Mouse (Mus musculus) midbrain, embryonic 14.5 days (tissue): ENCODE data around the gene Tmem117. TPM values are rescaled to one million over a fixed set of nuclear protein-coding genes. Genes with fewer than 3 reads are reported as not detected.

ENCODE experiments used
- ATAC-seq: fragments of 200-750 bp; cut with Nextera tagmentation; 2 replicates; pipeline ENCODE4 v1.8.0; 2017; ENCODE audit warnings: moderate number of reproducible peaks, moderate library complexity; ENCODE audit not compliant: low FRiP score, low TSS enrichment
- DNase-seq: peaks from one replicate; pipeline ENCODE4 v3.0.0-alpha.2; 2015
- H3K27ac ChIP-seq: fragments of 300-500 bp; sonication (generic); replicated peaks from 2 replicates; pipeline ENCODE4 v1.5.1; 2014; ENCODE audit warnings: mild to moderate bottlenecking, low read depth, low read length, moderate library complexity
- H3K27me3 ChIP-seq: fragments of 300-500 bp; sonication (generic); 2 replicates; pipeline ENCODE4 v1.6.1; 2014; ENCODE audit warnings: low read length, control low read depth, mixed read lengths; ENCODE audit not compliant: control insufficient read depth, insufficient read depth
- H3K36me3 ChIP-seq: fragments of 300-500 bp; sonication (generic); 2 replicates; pipeline ENCODE4 v1.6.1; 2014; ENCODE audit warnings: low read length, control low read depth; ENCODE audit not compliant: control insufficient read depth, insufficient read depth
- H3K4me1 ChIP-seq: fragments of 300-500 bp; sonication (generic); 2 replicates; pipeline ENCODE4 v1.6.1; 2014; ENCODE audit warnings: mild to moderate bottlenecking, antibody characterized with exemption, low read length, control low read depth; ENCODE audit not compliant: control insufficient read depth, insufficient read depth
- H3K4me2 ChIP-seq: fragments of 300-500 bp; sonication (generic); 2 replicates; pipeline ENCODE4 v1.6.1; 2014; ENCODE audit warnings: mild to moderate bottlenecking, low read length, moderate library complexity
- H3K4me3 ChIP-seq: fragments of 300-500 bp; sonication (generic); replicated peaks from 2 replicates; pipeline ENCODE4 v1.5.1; 2014; ENCODE audit warnings: low read depth, low read length
- H3K9ac ChIP-seq: fragments of 300-500 bp; sonication (generic); replicated peaks from 2 replicates; pipeline ENCODE4 v1.6.1; 2014; ENCODE audit warnings: mild to moderate bottlenecking, low read length, moderate library complexity
- H3K9me3 ChIP-seq: fragments of 300-500 bp; sonication (generic); 2 replicates; pipeline ENCODE4 v1.6.1; 2016; ENCODE audit warnings: low read length, control low read depth, mixed read lengths; ENCODE audit not compliant: control insufficient read depth
- WGBS: fragments of 180-500 bp; shearing (Covaris S2); extraction: QIAGEN DNeasy Blood & Tissue Kit; methylation state at CpG from one replicate; pipeline ENCODE4 v1.1.7; 2014; 5-methylcytosine and 5-hydroxymethylcytosine counted together
- polyA plus RNA-seq: library from polyadenylated mRNA; unstranded; fragments of >200 nt; fragmentation: Nextera tagmentation; extraction: Ambion mirVana; gene quantifications from 2 replicates; pipeline ENCODE4 v1.2.1, GENCODE M21; 2014

Tmem117 gene
- polyA plus RNA-seq, 1 experiment from 2014 or later = 10.5 TPM

- H3K27ac ChIP-seq = no peak overlapping the region
- H3K9me3 ChIP-seq = no peaks in the 10 kb centered on the region
- H3K36me3 ChIP-seq = no peaks in the 10 kb centered on the region
- H3K4me1 ChIP-seq = no peaks in the 10 kb centered on the region
- no peak overlapping the region for H3K4me2 ChIP-seq
- no peak overlapping the region for H3K4me3 ChIP-seq
- ATAC-seq = no peak
- H3K27me3 ChIP-seq = no peaks in the 10 kb centered on the region
- no peak overlapping the region for H3K9ac ChIP-seq
- 50% methylated on average over 8 of the region's 8 CpGs for WGBS
- peak; percentile 23 for DNase-seq
Measured at GRCm38 (mm10) chr15:95055081-95055650, 426.1 kb downstream of the Tmem117 start.

GRCm38 (mm10) chr15:95068023-95068422 lies 439.0 kb downstream of the Tmem117 start:
- no peaks in the 10 kb centered on the region for H3K27me3 ChIP-seq
- no peak overlapping the region for H3K4me3 ChIP-seq
- 97% methylated on average over 1 of the region's 1 CpGs for WGBS
- H3K9ac ChIP-seq = no peak overlapping the region
- no peaks in the 10 kb centered on the region for H3K9me3 ChIP-seq
- DNase-seq (no peak), ATAC-seq (no peak)
- H3K4me1 ChIP-seq = no peaks in the 10 kb centered on the region
- H3K4me2 ChIP-seq = no peak overlapping the region
- H3K36me3 ChIP-seq = no peaks in the 10 kb centered on the region
- H3K27ac ChIP-seq = no peak overlapping the region

- Histone ChIP-seq H3K9me3 (no peaks in the 10 kb centered on the region), H3K27ac (no peak overlapping the region), H3K4me1 (no peaks in the 10 kb centered on the region), H3K27me3 (no peaks in the 10 kb centered on the region), H3K4me2 (no peak overlapping the region), H3K4me3 (no peak overlapping the region), H3K9ac (no peak overlapping the region), H3K36me3 (no peaks in the 10 kb centered on the region)
- ATAC-seq (no peak), DNase-seq (peak; percentile 21)
- WGBS = 72% methylated on average over 1 of the region's 1 CpGs
Measured at GRCm38 (mm10) chr15:95068799-95069198, 439.8 kb downstream of the Tmem117 start.

- Histone ChIP-seq H3K27me3 (no peaks in the 10 kb centered on the region), H3K4me2 (no peak overlapping the region), H3K36me3 (no peaks in the 10 kb centered on the region), H3K9ac (no peak overlapping the region), H3K4me1 (no peaks in the 10 kb centered on the region), H3K4me3 (no peak overlapping the region), H3K27ac (no peak overlapping the region), H3K9me3 (no peaks in the 10 kb centered on the region)
- ATAC-seq (no peak), DNase-seq (no peak)
- 93% methylated on average over 7 of the region's 7 CpGs for WGBS
Measured at GRCm38 (mm10) chr15:95070881-95071280, 441.8 kb downstream of the Tmem117 start.

GRCm38 (mm10) chr15:95075356-95075755 lies 446.3 kb downstream of the Tmem117 start:
- H3K4me2 ChIP-seq = no peak overlapping the region
- ATAC-seq (no peak), DNase-seq (peak; percentile 47)
- H3K4me3 ChIP-seq = no peak overlapping the region
- H3K36me3 ChIP-seq = no peaks in the 10 kb centered on the region
- no peaks in the 10 kb centered on the region; the same call in 1 of the 2 replicates for H3K4me1 ChIP-seq
- H3K9ac ChIP-seq = no peak overlapping the region
- H3K27ac ChIP-seq = peak overlapping the region; percentile 53; the same call in 1 of the 2 replicates
- no peaks in the 10 kb centered on the region for H3K9me3 ChIP-seq
- H3K27me3 ChIP-seq = no peaks in the 10 kb centered on the region
- 63% methylated on average over 12 of the region's 12 CpGs for WGBS

GRCm38 (mm10) chr15:95081654-95082053 lies 452.6 kb downstream of the Tmem117 start:
- H3K4me2 ChIP-seq = peak overlapping the region; percentile 5; the same call in 1 of the 2 replicates
- 48% methylated on average over 11 of the region's 11 CpGs for WGBS
- H3K27me3 ChIP-seq = no peaks in the 10 kb centered on the region
- H3K4me1 ChIP-seq = peaks cover 4% of the 10 kb centered on the region; the same call in 1 of the 2 replicates
- ATAC-seq (peak; percentile 76; the same call in 1 of the 2 replicates), DNase-seq (peak; percentile 73)
- H3K27ac ChIP-seq = peak overlapping the region; percentile 50
- H3K4me3 ChIP-seq = no peak overlapping the region
- no peak overlapping the region for H3K9ac ChIP-seq
- no peaks in the 10 kb centered on the region for H3K36me3 ChIP-seq
- no peaks in the 10 kb centered on the region for H3K9me3 ChIP-seq

GRCm38 (mm10) chr15:95085962-95086361 lies 456.9 kb downstream of the Tmem117 start:
- Histone ChIP-seq H3K36me3 (no peaks in the 10 kb centered on the region), H3K4me1 (0 out of 2 replicates have a peak, but pooled peaks cover 4% of the 10 kb centered on the region), H3K9me3 (no peaks in the 10 kb centered on the region), H3K9ac (no peak overlapping the region), H3K27ac (no peak overlapping the region), H3K4me3 (no peak overlapping the region), H3K27me3 (no peaks in the 10 kb centered on the region), H3K4me2 (no peak overlapping the region)
- WGBS = 85% methylated on average over 7 of the region's 7 CpGs
- ATAC-seq (no peak), DNase-seq (no peak)

GRCm38 (mm10) chr15:95100133-95100532 lies 471.1 kb downstream of the Tmem117 start:
- no peaks in the 10 kb centered on the region for H3K9me3 ChIP-seq
- H3K4me3 ChIP-seq = no peak overlapping the region
- H3K27me3 ChIP-seq = no peaks in the 10 kb centered on the region
- no peaks in the 10 kb centered on the region for H3K4me1 ChIP-seq
- ATAC-seq (no peak), DNase-seq (no peak)
- no peak overlapping the region for H3K27ac ChIP-seq
- 85% methylated on average over 7 of the region's 7 CpGs for WGBS
- no peak overlapping the region for H3K9ac ChIP-seq
- H3K36me3 ChIP-seq = no peaks in the 10 kb centered on the region
- H3K4me2 ChIP-seq = no peak overlapping the region

GRCm38 (mm10) chr15:95101522-95101921 lies 472.5 kb downstream of the Tmem117 start:
- no peaks in the 10 kb centered on the region for H3K27me3 ChIP-seq
- H3K9ac ChIP-seq = no peak overlapping the region
- DNase-seq = no peak
- no peak overlapping the region for H3K4me2 ChIP-seq
- H3K36me3 ChIP-seq = no peaks in the 10 kb centered on the region
- no peaks in the 10 kb centered on the region for H3K4me1 ChIP-seq
- H3K4me3 ChIP-seq = no peak overlapping the region
- no peaks in the 10 kb centered on the region for H3K9me3 ChIP-seq
- H3K27ac ChIP-seq = no peak overlapping the region
- no peak for ATAC-seq
